Mouse (Mus musculus) left cerebral cortex, postnatal 14 days (tissue): Measurements from ENCODE around the gene Lmo7. TPM values are rescaled to one million over a fixed set of nuclear protein-coding genes. Genes with fewer than 3 reads are reported as not detected.

Experiments used
- DNase-seq, 2 experiments: peaks; one replicate each; pipeline ENCODE4 v3.0.0; 2021 to 2022; ENCODE audit warnings: low spot score in 2 of 2, mixed read lengths in 1 of 2
- intact Hi-C: fragments of 180-260 bp; cut with DNase I; formaldehyde crosslinking; loops from one replicate; pipeline ENCODE4 v1.15.1; 2025
- total RNA-seq, 2 experiments: library from RNA; stranded (reverse); gene quantifications; 2 replicates each; pipeline ENCODE4 v1.2.3; 2021

Lmo7 gene
- total RNA-seq, 2 experiments from 2014 or later = 84.0 to 89.7 TPM

- no peak for DNase-seq
- intact Hi-C loops = no loop called here
Observed at GRCm38 (mm10) chr14:101911983-101912382, 182.2 kb downstream of the Lmo7 start.

- DNase-seq = no peak
- intact Hi-C loops = no loop called here
Observed at GRCm38 (mm10) chr14:101912392-101912791, 182.6 kb downstream of the Lmo7 start.

GRCm38 (mm10) chr14:101914321-101914720 is 184.6 kb downstream of the Lmo7 start:
- intact Hi-C loops = no loop called here

GRCm38 (mm10) chr14:101915867-101916266 is 186.1 kb downstream of the Lmo7 start:
- no peak for DNase-seq
- intact Hi-C loops = no loop called here

More at GRCm38 (mm10) chr14:101914321-101914720, 184.6 kb downstream of the Lmo7 start:
- no peak for DNase-seq

- no peak for DNase-seq
- intact Hi-C loops = no loop called here
Observed at GRCm38 (mm10) chr14:101918471-101918870, 188.7 kb downstream of the Lmo7 start.

- intact Hi-C loops = loop anchor here (5.0 kb wide), 1 partner anchor 85 kb away; no protein-coding TSS in a partner anchor
- DNase-seq = no peak
Observed at GRCm38 (mm10) chr14:101927646-101928244, 198.0 kb downstream of the Lmo7 start.

GRCm38 (mm10) chr14:101930576-101931447 is 201.1 kb downstream of the Lmo7 start:
- intact Hi-C loops = no loop called here
- peak; percentile 24 to 50 for DNase-seq

- intact Hi-C loops = no loop called here
- DNase-seq = no peak
Observed at GRCm38 (mm10) chr14:101931448-101931750, 201.6 kb downstream of the Lmo7 start.

- intact Hi-C loops = no loop called here
- DNase-seq = no peak
Observed at GRCm38 (mm10) chr14:101933551-101933950, 203.8 kb downstream of the Lmo7 start.

- intact Hi-C loops = loop anchor here (5.0 kb wide), 1 partner anchor 161 kb away; no protein-coding TSS in a partner anchor
- DNase-seq = peak; percentile 49 to 63
Observed at GRCm38 (mm10) chr14:101942971-101943370, 213.2 kb downstream of the Lmo7 start.

GRCm38 (mm10) chr14:101946711-101947516 is 217.2 kb downstream of the Lmo7 start:
- intact Hi-C loops = loop anchor here (5.0 kb wide), 2 partner anchors 565 to 1035 kb away; partner anchors contain the start of gene Kctd12
- DNase-seq = peak; percentile 66 to 67

GRCm38 (mm10) chr14:101949114-101949513 is 219.4 kb downstream of the Lmo7 start:
- intact Hi-C loops = loop anchor here (5.0 kb wide), 2 partner anchors 563 to 1033 kb away; partner anchors contain the start of gene Kctd12

GRCm38 (mm10) chr14:101951107-101951506 is 221.3 kb downstream of the Lmo7 start:
- no peak for DNase-seq
- intact Hi-C loops = no loop called here

More at GRCm38 (mm10) chr14:101949114-101949513, 219.4 kb downstream of the Lmo7 start:
- DNase-seq = peak; percentile 40 to 57

GRCm38 (mm10) chr14:101953793-101954468 is 224.2 kb downstream of the Lmo7 start:
- intact Hi-C loops = no loop called here
- no peak for DNase-seq

- intact Hi-C loops = no loop called here
- DNase-seq = no peak
Observed at GRCm38 (mm10) chr14:101964381-101964780, 234.6 kb downstream of the Lmo7 start.

GRCm38 (mm10) chr14:101964956-101965355 is 235.2 kb downstream of the Lmo7 start:
- no peak for DNase-seq
- intact Hi-C loops = no loop called here

- intact Hi-C loops = no loop called here
- DNase-seq = no peak
Observed at GRCm38 (mm10) chr14:101972764-101973163, 243.0 kb downstream of the Lmo7 start.

- intact Hi-C loops = no loop called here
- DNase-seq = no peak
Observed at GRCm38 (mm10) chr14:101973171-101973570, 243.4 kb downstream of the Lmo7 start.

- DNase-seq = no peak
- intact Hi-C loops = no loop called here
Observed at GRCm38 (mm10) chr14:101976021-101976685, 246.4 kb downstream of the Lmo7 start.
